Mouse (Mus musculus) liver, embryonic 15.5 days (tissue): ENCODE measurements around the gene S100a6. TPM values are rescaled to one million over a fixed set of nuclear protein-coding genes. Genes with fewer than 3 reads are reported as not detected.

ENCODE experiments used
- ATAC-seq: fragments of 200-750 bp; cut with Nextera tagmentation; 2 replicates; pipeline ENCODE4 v1.8.0; 2017; ENCODE audit warnings: moderate number of reproducible peaks, mild to moderate bottlenecking, moderate library complexity; ENCODE audit not compliant: insufficient read depth
- H3K27ac ChIP-seq: fragments of 300-500 bp; sonication (generic); replicated peaks from 2 replicates; pipeline ENCODE4 v1.5.1; 2015; ENCODE audit warnings: mild to moderate bottlenecking, inconsistent platforms
- H3K27me3 ChIP-seq: fragments of 300-500 bp; sonication (generic); 2 replicates; pipeline ENCODE4 v1.6.1; 2015; ENCODE audit warnings: mild to moderate bottlenecking, inconsistent platforms
- H3K36me3 ChIP-seq: fragments of 300-500 bp; sonication (generic); replicated peaks from 2 replicates; pipeline ENCODE4 v1.6.1; 2015; ENCODE audit warnings: moderate library complexity, mild to moderate bottlenecking, inconsistent platforms
- H3K4me1 ChIP-seq: fragments of 300-500 bp; sonication (generic); replicated peaks from 2 replicates; pipeline ENCODE4 v1.6.1; 2015; ENCODE audit warnings: inconsistent platforms
- H3K4me2 ChIP-seq: fragments of 300-500 bp; sonication (generic); 2 replicates; pipeline ENCODE4 v1.6.1; 2015; ENCODE audit warnings: moderate library complexity, mild to moderate bottlenecking, inconsistent platforms
- H3K4me3 ChIP-seq: fragments of 300-500 bp; sonication (generic); replicated peaks from 2 replicates; pipeline ENCODE4 v1.5.1; 2015; ENCODE audit warnings: mild to moderate bottlenecking, inconsistent platforms
- H3K9ac ChIP-seq: fragments of 300-500 bp; sonication (generic); 2 replicates; pipeline ENCODE4 v1.6.1; 2015; ENCODE audit warnings: moderate library complexity, mild to moderate bottlenecking, inconsistent platforms
- H3K9me3 ChIP-seq: fragments of 300-500 bp; sonication (generic); replicated peaks from 2 replicates; pipeline ENCODE4 v1.6.1; 2016; ENCODE audit warnings: inconsistent platforms
- WGBS: fragments of 180-500 bp; shearing (Covaris S2); methylation state at CpG from one replicate; pipeline ENCODE4 v1.1.7; 2015; ENCODE audit warnings: mixed read lengths; ENCODE audit not compliant: insufficient replicate concordance; 5-methylcytosine and 5-hydroxymethylcytosine counted together
- polyA plus RNA-seq: library from polyadenylated mRNA; unstranded; fragments of >200 nt; fragmentation: Nextera tagmentation; extraction: Ambion mirVana; gene quantifications from 2 replicates; pipeline ENCODE4 v1.2.1, GENCODE M21; 2015

S100a6 gene
- polyA plus RNA-seq, 1 experiment from 2014 or later = 15.9 TPM

DNA sequence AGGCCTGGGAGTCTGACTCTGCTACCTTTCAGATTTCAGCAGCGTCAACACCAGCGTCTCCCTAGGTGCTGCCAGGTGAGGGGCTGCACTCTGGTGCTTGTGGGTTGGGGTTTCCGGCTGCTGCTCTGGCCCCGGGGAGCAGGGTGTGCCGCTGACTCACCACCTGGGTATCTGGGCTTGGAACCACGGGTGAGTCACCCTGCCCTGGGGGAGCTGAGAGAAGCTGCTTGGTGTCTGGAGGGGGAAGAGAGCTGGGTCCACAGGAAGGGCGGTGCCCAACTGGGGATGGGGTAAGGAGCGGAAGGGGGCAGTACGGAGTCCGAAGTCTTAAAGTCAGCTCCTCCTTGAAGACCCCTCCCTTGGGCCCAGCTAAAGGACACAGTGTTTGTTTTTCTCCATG lies 25.8 kb upstream of the S100a6 start:
- H3K9me3 ChIP-seq = no peaks in the 10 kb centered on the region
- H3K36me3 ChIP-seq = no peaks in the 10 kb centered on the region
- H3K4me1 ChIP-seq = peaks cover 3% of the 10 kb centered on the region; the same call in 1 of the 2 replicates
- H3K9ac ChIP-seq = no peak overlapping the region
- peak; percentile 46; the same call in 1 of the 2 replicates for ATAC-seq
- H3K4me3 ChIP-seq = no peak overlapping the region
- 18% methylated on average over 10 of the region's 10 CpGs for WGBS
- no peaks in the 10 kb centered on the region for H3K27me3 ChIP-seq
- peak overlapping the region; percentile 61 for H3K27ac ChIP-seq
- no peak overlapping the region for H3K4me2 ChIP-seq

DNA sequence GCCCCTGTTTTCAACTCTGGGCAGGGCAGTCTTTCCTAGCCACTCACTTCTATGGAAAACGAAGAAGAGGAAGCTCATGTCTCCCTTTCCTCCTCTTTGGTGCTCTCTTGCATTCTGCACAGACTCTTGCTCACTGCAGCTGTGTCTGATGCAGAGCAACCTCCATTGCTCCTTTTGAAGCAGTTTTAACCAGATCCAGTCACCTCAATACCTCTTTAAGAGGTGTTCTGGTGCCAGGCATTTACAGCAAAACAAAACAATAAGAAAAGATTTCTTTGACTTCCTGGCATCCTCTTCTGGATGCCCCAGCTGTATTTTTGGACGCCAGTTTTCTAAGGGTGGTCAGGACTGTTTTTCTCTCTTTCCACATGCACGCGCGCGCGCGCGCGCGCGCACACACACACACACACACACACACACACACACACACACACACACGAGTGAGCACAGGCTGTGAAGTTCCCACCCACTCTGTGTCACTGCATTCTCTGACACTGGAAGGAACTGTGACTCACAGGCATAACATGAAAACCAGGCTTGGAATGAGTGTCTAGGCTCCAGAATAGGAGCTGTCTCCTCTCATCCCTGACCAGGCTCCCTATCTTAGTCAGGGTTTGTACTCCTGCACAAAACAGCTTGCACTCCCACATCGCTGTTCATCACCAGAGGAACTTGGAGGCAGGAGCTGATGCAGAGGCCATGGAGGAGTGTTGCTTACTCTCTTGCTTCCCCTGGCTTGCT lies 25.2 kb upstream of the S100a6 start:
- Histone ChIP-seq H3K4me2 (no peak overlapping the region), H3K9me3 (no peaks in the 10 kb centered on the region), H3K36me3 (no peaks in the 10 kb centered on the region), H3K4me1 (peaks cover 3% of the 10 kb centered on the region; the same call in 1 of the 2 replicates), H3K27ac (peak overlapping the region; percentile 61), H3K4me3 (no peak overlapping the region), H3K27me3 (no peaks in the 10 kb centered on the region), H3K9ac (no peak overlapping the region)
- 73% methylated on average over 14 of the region's 14 CpGs for WGBS
- 0 out of 2 replicates have a peak, but pooled peaks have one; percentile 8 for ATAC-seq

DNA sequence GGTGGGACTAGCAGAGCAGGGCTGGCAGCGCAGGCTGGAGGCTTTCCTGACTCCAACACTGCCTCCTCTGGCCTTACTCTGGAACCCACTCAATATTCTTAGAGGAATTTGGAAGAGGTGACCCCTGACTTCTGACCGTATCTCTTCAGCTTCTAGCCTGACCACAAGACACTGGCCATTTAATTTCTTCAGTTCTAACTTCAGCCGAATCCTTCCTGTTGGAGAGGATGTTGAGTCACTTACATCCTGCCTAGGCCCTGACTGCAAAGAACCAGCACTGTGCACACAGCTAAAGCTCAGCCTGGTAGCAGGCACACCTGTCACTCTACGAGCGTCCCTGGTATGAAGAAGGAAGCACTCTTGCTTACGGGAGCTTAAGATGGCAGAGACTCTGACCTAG lies 23.3 kb upstream of the S100a6 start:
- Histone ChIP-seq H3K4me3 (no peak overlapping the region), H3K27me3 (no peaks in the 10 kb centered on the region), H3K27ac (peak overlapping the region; percentile 53; the same call in 1 of the 2 replicates), H3K36me3 (no peaks in the 10 kb centered on the region), H3K9me3 (no peaks in the 10 kb centered on the region), H3K4me2 (no peak overlapping the region; the same call in 1 of the 2 replicates), H3K9ac (no peak overlapping the region), H3K4me1 (peaks cover 3% of the 10 kb centered on the region; the same call in 1 of the 2 replicates)
- WGBS = 37% methylated on average over 6 of the region's 6 CpGs
- ATAC-seq = peak; percentile 50; the same call in 1 of the 2 replicates

DNA sequence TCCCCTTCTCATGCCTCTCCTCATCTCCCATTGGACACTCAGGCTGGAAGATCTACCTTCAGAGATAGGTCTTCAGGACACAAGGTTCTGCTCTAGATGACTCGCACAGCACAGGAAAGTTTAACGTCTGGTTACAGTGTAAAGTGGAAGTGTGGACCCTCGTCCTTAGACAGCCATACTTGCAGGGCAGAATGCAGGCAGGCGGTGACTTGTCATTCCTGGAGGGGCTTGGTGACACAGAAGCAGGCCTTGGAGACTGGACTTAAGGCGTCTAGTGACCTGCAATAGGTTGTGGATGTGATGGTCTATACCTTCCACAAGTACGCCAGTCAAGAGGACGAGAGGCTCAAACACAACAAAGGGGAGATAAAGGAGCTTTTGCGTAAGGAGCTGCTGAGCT lies 22.7 kb upstream of the S100a6 start, which contains the start of gene S100a2:
Gene S100a2, plus strand, starts transcription at position 301 of the 400 bp plus-strand sequence.
- Histone ChIP-seq H3K9ac (no peak within 1 kb of the TSS), H3K4me2 (no peak within 1 kb of the TSS; the same call in 1 of the 2 replicates), H3K4me1 (peaks cover 3% of the 10 kb centered on the region; the same call in 1 of the 2 replicates), H3K4me3 (no peak within 1 kb of the TSS), H3K27me3 (no peaks in the 10 kb centered on the region), H3K36me3 (no peaks in the 10 kb centered on the region), H3K27ac (peak within 1 kb of the TSS; percentile 53; the same call in 1 of the 2 replicates), H3K9me3 (no peaks in the 10 kb centered on the region)
- 49% methylated on average over 8 of the region's 8 CpGs for WGBS
- ATAC-seq = no peak

DNA sequence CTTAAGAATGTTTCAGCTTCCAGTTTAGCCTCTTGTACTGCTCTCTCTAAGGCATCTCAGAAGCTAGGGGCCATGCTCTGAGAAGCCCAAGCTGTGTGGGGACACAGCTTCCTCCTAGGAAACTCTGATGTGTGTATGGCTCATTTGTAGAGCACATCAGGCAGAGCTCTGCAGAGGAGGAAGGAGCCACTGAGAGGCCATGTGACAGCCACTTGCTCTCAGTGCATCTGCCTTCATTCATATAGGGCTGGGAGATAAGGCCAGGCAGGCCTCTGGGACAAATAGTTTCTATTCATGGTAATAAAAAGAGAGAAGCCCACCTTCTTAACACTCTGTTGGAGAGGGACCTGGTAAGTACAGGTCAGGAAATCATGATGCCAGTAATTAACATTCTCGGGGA lies 18.2 kb upstream of the S100a6 start:
- 61% methylated on average over 1 of the region's 1 CpGs for WGBS

DNA sequence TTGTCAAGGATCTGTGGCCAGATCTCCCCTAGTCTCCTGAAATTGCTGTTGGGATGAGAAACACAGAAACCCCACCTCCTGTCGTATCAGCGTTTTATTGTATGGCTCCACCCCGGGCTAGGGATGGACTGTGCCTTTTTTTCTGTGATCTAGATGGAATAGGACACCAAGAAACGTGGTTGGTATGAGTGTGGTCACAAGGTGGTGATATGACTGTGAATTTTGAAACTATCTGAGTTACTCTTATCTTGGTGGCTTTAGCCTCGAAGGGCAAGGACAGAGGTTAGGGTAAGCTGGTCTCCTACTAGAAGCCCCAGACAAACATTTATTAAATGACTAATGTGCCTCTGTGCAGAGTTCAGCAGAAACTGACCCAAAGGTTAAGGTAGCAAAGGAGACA lies 17.1 kb upstream of the S100a6 start:
- no peak for ATAC-seq
- H3K27me3 ChIP-seq = no peaks in the 10 kb centered on the region
- H3K4me3 ChIP-seq = no peak overlapping the region
- 39% methylated on average over 5 of the region's 5 CpGs for WGBS
- no peaks in the 10 kb centered on the region for H3K36me3 ChIP-seq
- no peak overlapping the region for H3K4me2 ChIP-seq
- no peak overlapping the region for H3K27ac ChIP-seq
- no peaks in the 10 kb centered on the region for H3K4me1 ChIP-seq
- H3K9ac ChIP-seq = no peak overlapping the region
- no peaks in the 10 kb centered on the region for H3K9me3 ChIP-seq

More for the DNA sequence above, 18.2 kb upstream of the S100a6 start:
- Histone ChIP-seq H3K27ac (no peak overlapping the region), H3K4me3 (no peak overlapping the region), H3K36me3 (no peaks in the 10 kb centered on the region), H3K9ac (no peak overlapping the region), H3K4me1 (no peaks in the 10 kb centered on the region), H3K4me2 (no peak overlapping the region), H3K27me3 (no peaks in the 10 kb centered on the region), H3K9me3 (no peaks in the 10 kb centered on the region)
- no peak for ATAC-seq

DNA sequence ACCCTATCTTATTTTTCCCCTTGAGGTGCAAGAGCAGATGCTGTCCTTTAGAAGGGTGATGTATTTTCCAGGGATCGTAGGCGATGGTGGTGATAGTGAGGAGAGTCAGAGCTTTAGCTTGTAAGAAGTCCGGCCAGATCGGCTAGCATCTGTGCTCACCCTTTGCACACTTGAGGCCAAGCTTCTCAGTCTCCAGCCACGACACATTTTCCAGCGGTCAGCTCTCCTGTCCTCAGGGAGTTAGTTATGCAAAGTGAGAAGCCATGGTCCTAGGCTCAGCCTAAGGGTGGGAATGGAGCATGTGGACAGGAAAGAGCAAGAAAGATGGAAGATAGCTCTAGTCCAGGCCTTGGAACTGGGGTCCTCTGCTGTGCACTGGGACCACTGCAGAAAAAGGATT lies 15.9 kb upstream of the S100a6 start:
- 74% methylated on average over 6 of the region's 6 CpGs for WGBS
- Histone ChIP-seq H3K4me2 (no peak overlapping the region), H3K27ac (no peak overlapping the region), H3K9me3 (no peaks in the 10 kb centered on the region), H3K4me1 (no peaks in the 10 kb centered on the region), H3K27me3 (no peaks in the 10 kb centered on the region), H3K4me3 (no peak overlapping the region), H3K36me3 (no peaks in the 10 kb centered on the region), H3K9ac (no peak overlapping the region)
- ATAC-seq = no peak

DNA sequence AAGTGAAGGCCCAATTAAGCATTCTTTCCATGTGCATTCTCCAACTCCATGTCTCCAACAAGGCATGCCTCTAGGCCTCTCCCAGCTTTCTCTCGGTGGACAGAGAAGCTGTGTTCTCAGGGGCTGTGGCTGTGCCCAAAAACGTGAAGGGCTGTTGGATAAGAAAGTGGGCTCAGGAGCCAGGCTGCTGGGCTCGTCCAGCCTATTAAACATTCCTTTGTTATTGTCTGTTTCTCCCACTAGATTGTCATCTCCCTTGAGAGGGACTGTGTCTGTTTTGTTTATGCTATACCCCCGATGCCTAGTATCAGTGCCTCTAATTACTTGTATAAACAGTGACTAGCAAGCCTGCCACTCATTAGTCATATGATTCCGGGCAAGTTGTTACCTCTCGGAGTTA lies 14.9 kb upstream of the S100a6 start:
- no peak for ATAC-seq

DNA sequence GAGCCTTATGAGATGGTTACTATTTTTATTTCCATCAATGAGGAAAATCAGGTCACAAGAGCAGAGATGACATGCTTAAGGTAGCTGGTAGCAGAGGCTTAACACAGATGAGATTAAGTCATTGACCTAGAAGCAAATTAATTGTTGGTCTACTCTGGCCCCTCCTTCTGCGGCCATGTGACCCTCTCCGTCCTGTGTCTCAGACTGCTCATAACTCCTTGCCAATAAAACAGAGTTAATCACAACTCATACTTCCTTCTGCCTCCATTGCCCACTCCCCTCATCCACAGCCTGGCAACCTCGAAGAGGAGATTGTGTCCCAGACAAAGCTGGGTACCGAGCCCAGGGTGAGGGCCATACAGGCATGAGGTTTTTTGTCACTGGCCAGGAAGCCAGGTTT lies 14.5 kb upstream of the S100a6 start:
- WGBS = 37% methylated on average over 4 of the region's 4 CpGs

More for the DNA sequence above, 14.9 kb upstream of the S100a6 start:
- no peaks in the 10 kb centered on the region for H3K9me3 ChIP-seq
- H3K4me1 ChIP-seq = no peaks in the 10 kb centered on the region
- no peak overlapping the region for H3K4me2 ChIP-seq
- H3K9ac ChIP-seq = no peak overlapping the region
- no peaks in the 10 kb centered on the region for H3K36me3 ChIP-seq
- H3K27ac ChIP-seq = no peak overlapping the region
- WGBS = 51% methylated on average over 6 of the region's 6 CpGs
- no peak overlapping the region for H3K4me3 ChIP-seq
- H3K27me3 ChIP-seq = no peaks in the 10 kb centered on the region

DNA sequence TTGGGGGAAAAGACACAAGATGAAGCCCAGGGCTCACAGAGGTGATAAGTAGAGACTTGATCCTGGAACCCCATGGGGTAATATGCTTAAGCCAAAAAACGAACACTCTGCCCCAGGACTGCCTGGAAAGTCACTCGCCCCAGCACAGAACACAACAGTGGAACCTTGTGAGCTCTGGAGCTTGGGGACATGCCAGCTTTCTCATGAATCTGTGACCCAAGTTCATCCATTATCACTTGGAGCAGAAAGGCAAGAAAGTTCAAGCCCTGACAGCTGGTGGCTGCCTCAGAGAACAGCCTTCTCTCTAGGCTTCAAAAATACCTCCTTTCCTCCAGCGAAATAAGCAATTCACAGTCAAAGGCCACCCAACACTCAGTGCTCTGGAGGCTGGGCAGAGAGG lies 13.3 kb upstream of the S100a6 start:
- no peak overlapping the region for H3K27ac ChIP-seq
- no peak for ATAC-seq
- no peaks in the 10 kb centered on the region for H3K9me3 ChIP-seq
- H3K9ac ChIP-seq = no peak overlapping the region
- no peaks in the 10 kb centered on the region for H3K4me1 ChIP-seq
- 54% methylated on average over 3 of the region's 3 CpGs for WGBS
- H3K4me3 ChIP-seq = no peak overlapping the region
- H3K36me3 ChIP-seq = no peaks in the 10 kb centered on the region
- no peaks in the 10 kb centered on the region for H3K27me3 ChIP-seq
- H3K4me2 ChIP-seq = no peak overlapping the region

More for the DNA sequence above, 14.5 kb upstream of the S100a6 start:
- H3K27me3 ChIP-seq = no peaks in the 10 kb centered on the region
- no peaks in the 10 kb centered on the region for H3K36me3 ChIP-seq
- no peak for ATAC-seq
- H3K4me3 ChIP-seq = no peak overlapping the region
- no peak overlapping the region for H3K9ac ChIP-seq
- no peak overlapping the region for H3K4me2 ChIP-seq
- no peaks in the 10 kb centered on the region for H3K4me1 ChIP-seq
- H3K9me3 ChIP-seq = no peaks in the 10 kb centered on the region
- no peak overlapping the region for H3K27ac ChIP-seq

DNA sequence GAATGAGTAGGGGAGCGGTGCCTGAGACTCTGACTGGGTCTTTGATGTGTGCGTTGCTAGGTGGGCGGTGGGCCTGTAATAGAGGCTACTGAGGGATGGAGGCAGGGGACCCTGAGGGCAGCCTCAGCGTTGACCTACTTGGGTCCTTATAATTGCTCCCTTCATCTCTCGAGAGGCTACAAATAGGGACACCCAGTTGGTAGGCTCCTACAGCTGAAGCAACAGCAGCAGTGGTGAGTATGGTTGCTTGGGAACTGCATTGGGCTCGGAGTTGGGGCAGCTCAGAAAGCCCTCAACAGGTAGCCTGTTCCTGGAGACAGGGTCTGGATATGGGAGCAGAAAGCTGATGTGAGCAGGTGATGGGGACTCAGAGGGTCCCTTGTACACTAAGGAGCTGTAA lies 12.6 kb upstream of the S100a6 start:
- ATAC-seq = no peak
- Histone ChIP-seq H3K4me1 (no peaks in the 10 kb centered on the region), H3K27me3 (no peaks in the 10 kb centered on the region), H3K9ac (no peak overlapping the region), H3K36me3 (no peaks in the 10 kb centered on the region), H3K27ac (no peak overlapping the region), H3K9me3 (no peaks in the 10 kb centered on the region), H3K4me3 (no peak overlapping the region), H3K4me2 (no peak overlapping the region)
- WGBS = 68% methylated on average over 6 of the region's 6 CpGs
